Mouse (Mus musculus) ovary, postnatal 36 days (tissue): ENCODE measurements around the gene Sypl.

ENCODE experiments used
- DNase-seq: peaks from one replicate; pipeline ENCODE4 v3.0.0; 2022; ENCODE audit warnings: low spot score, mixed read lengths

The Sypl gene

DNA sequence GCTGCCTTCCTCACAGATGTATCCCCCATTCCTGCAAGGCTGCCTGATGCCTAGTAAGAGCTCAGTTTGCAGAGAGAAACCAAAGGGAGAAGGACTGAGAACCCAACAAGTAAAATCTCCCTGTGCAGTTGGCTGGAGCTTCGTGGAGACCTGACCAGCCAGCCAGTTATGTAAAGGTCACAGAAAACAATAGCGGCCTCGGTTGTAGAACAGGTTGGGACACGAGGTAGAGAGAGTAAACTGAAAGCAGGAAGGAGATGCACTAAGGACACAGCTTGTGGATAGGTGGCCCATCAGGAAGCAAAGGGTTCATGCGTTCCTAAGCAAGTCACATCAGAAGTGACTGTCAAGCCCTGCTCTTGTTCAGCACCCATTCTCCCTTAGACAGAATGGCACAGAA lies 52.2 kb downstream of the Sypl start:
- DNase-seq: no peak

- no peak for DNase-seq
Observed at GRCm38 (mm10) chr12:33007176-33007575, 53.5 kb downstream of the Sypl start.

- peak; percentile 26 for DNase-seq
Observed at GRCm38 (mm10) chr12:33008305-33009110, 54.8 kb downstream of the Sypl start.

- no peak for DNase-seq
Observed at GRCm38 (mm10) chr12:33009206-33009966, 55.7 kb downstream of the Sypl start.

DNA sequence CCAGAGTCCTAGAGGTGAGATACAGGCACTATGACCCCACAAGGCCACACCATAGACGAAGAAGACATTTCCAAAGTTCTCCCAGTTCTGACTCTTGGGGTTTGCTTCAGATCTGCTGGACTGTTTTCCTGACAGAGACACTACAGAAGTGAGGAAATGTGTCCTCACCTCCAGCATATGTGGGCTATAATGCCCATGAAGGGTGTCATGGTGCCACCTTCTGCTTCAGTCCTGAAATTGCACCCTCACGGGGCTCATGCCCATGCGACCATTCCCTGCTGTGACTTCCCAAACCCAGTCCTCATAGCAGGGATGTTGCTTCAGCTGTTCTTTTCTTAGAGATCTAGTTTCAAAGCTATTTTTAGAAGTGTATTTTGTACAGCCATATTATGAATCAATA lies 56.3 kb downstream of the Sypl start:
- DNase-seq: peak; percentile 49

GRCm38 (mm10) chr12:33014050-33014796 lies 60.5 kb downstream of the Sypl start:
- DNase-seq: no peak

DNA sequence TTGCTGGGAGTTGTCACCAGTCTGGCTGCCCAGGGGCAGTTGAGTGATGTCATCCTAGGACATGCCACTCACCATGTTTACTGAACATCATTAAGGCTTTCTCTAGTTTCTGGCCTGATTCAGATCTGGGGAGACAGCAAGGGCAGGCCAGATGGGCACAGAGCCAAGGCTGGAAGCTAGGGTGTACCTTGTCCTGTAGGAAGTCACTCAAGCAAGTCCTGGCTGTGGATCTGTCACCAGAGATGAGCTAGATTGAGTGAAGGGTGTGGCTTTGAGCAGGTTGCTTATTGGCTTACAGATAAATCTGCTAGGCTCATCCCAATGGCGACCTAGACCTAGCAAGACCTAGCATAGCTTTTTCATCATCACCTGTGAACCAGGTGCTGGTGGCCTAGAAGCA lies 61.4 kb downstream of the Sypl start:
- DNase-seq: no peak

GRCm38 (mm10) chr12:33016824-33017705 lies 63.4 kb downstream of the Sypl start:
- DNase-seq: no peak

- DNase-seq: no peak
Observed at GRCm38 (mm10) chr12:33018601-33019000, 64.9 kb downstream of the Sypl start.

DNA sequence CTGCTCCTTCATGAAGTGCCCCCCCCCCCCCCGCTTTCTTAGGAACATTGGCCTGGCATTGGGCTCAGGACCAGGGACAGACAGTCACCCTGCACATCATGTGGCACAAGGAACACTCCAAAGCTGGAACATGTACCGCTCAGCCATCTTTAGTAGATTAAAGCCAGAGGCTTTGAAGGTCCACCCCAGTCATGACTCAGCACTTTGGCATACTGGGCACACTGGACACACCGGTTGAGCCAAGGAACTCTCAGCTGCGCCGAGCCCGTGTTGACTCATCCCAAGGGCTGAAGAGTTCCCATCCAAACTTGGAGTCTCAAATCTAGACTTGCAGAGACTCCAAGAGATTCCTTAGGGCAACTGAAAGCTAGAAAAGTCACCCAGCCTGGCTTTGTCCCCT lies 66.3 kb downstream of the Sypl start:
- no peak for DNase-seq

DNA sequence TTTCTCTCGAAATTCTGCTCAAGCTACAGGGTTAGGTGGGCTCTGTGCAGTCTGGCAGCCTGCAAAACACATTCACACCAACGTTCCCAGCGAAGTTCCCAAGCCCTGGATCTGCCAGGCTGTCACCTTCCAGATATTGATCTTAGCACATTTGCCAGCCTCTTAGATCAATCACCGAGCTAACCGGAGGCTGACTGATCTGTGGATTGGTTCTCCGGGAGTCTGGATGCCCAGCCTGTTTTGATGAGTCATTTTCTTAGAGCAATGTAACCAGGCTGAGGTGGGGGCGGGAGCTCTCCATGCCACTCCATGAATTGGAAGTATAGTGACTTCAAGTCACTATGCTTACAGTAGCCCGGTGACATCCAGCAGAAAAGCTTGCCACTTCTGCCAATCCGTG lies 67.4 kb downstream of the Sypl start:
- DNase-seq: no peak

DNA sequence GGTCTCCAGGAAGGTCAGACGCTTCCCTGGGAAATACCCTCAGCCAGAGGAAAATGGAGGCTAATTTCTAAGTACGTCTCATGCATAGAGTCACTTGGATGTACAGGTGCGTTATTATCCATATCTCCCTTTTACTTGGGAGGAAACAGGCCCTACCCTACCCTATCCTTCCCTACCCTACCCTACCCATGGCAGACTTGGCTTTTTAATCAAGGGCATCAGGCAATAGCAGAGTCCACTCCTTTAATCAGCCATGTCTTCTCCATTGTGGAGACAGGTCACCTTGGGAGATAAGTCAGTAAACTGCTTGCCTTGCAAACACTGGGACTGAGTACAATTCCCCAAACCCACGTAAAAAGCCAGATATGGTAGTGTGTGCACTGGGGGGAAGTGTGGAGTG lies 68.1 kb downstream of the Sypl start:
- DNase-seq: no peak

GRCm38 (mm10) chr12:33024524-33024923 lies 70.8 kb downstream of the Sypl start:
- no peak for DNase-seq

DNA sequence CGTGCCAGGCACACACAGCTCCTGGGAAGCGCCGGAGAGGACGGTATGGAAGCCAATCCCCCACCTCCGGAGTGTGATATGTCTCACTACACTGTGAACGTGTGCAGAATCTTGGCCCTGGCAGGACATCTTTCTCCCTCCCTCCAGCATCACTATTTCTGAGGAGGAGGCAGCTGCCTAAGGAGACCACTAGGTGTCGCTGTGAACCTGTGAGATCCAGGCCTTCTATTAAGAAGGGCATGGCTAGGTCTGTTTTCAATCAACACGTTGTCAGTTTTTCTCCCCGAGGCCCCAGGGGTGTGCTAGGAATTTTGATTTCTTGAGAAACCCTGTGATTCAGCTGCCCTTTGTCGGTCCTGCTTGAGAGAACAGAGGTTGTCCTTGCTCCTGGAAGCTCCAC lies 73.4 kb downstream of the Sypl start:
- peak; percentile 64 for DNase-seq

GRCm38 (mm10) chr12:33028109-33028691 lies 74.5 kb downstream of the Sypl start:
- DNase-seq: no peak

- DNase-seq: no peak
Observed at GRCm38 (mm10) chr12:33028708-33029107, 75.0 kb downstream of the Sypl start.
